Mouse (Mus musculus): Measurements from ENCODE around the gene Dcun1d2. TPM values are rescaled to one million over a fixed set of nuclear protein-coding genes. Genes with fewer than 3 reads are reported as not detected.

Gene Dcun1d2
- polyA plus RNA-seq, 1 experiment from 2014 or later: 24.6 TPM

DNA sequence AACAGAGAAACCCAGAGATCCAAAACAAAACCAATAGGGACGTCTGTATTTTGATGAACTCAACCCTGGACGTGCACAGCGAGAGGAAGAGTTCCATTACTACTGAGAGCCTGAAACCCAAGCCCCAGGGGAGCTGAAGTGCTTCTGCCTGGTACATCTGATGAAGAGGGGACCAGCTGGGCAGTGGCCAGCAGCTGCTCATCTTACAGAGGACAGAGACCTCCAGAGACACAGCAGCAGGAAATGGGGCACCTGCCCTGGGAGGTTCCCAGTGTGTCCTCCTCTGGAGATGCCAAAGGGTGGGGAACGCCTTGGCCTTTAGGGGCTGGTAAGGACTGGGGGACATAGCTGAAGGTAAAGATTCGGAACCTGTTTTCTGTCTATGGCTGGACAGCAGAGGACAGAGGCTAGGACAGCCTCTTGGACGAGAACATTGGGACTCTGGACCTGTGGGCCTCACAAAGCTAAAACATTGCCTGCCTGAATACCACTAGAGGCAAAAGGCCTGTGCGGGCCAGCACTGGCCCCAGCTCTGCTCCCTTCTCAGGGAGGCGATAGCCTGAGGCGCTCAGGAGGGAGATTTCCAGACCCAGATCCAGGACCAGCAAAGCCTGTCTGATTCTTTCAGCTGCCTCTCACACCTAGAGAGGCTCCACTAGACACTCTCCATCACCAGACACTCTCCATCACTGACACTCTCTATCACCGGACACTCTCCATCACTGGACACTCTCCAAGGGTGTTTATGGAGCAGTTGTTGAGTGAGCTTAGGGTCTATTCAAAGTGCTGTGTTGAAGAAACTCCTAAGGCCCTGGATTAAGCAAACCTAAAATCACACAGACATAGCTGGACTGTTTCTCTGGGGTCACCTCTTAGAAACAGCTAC lies 44.7 kb downstream of the Dcun1d2 start:
- Histone ChIP-seq H3K27ac (no peak overlapping the region), H3K4me3 (no peak overlapping the region), H3K27me3 (ENCODE audit: poor library complexity, severe bottlenecking) (no peaks in the 10 kb centered on the region), H3K36me3 (replicated peaks) (no peaks in the 10 kb centered on the region), H3K9me3 (no peaks in the 10 kb centered on the region), H3K4me1 (no peaks in the 10 kb centered on the region)
- 89% methylated on average over 10 of the region's 10 CpGs for WGBS
- no peak for DNase-seq (ENCODE audit: extremely low spot score, low spot score)

DNA sequence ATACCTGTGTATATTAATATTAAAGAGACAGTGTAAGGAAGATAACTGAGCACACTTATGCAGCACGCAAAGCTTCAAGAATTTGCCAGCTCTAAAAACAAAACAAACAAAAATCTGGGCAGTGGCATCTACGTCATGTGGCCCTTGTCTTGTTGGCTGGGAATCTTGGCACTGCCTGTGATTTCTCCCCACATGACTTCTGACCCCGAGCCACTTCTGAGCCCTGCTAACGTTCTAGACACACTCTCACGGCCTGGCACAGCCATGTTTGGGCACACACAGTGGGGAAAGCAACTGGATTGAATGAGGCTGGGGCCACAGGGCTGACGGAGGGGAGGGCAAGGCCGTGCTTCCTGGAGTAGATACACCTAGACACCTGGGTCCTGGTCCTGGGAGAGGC lies 47.2 kb downstream of the Dcun1d2 start:
- no peaks in the 10 kb centered on the region for H3K9me3 ChIP-seq
- WGBS: 76% methylated on average over 7 of the region's 7 CpGs
- DNase-seq (ENCODE audit: extremely low spot score, low spot score): no peak
- H3K27me3 ChIP-seq (ENCODE audit: poor library complexity, severe bottlenecking): no peaks in the 10 kb centered on the region
- no peaks in the 10 kb centered on the region for H3K36me3 ChIP-seq (replicated peaks)
- H3K4me3 ChIP-seq: no peak overlapping the region
- no peak overlapping the region for H3K27ac ChIP-seq
- H3K4me1 ChIP-seq: no peaks in the 10 kb centered on the region

DNA sequence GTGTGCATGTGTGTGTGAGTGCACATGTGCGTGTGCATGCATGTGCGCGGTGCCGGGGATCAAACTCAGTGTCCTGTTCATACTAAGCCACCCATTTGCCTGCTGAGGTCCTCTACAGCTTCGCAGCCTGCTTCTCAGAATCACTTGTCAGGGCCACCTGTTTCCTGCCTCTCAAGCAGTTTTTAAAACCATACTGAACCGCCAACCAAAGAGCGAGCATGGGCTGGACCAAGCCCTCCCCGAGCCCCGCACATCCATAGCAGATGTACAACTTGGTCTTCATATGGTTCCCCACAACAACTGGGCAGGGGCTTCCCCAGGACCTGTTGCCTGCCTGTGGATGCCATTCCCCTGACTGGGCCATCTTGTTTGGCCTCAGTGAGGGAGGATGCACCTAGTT lies 47.9 kb downstream of the Dcun1d2 start:
- no peak for DNase-seq (ENCODE audit: extremely low spot score, low spot score)
- WGBS: 91% methylated on average over 9 of the region's 9 CpGs
- Histone ChIP-seq H3K4me1 (no peaks in the 10 kb centered on the region), H3K27ac (no peak overlapping the region), H3K9me3 (no peaks in the 10 kb centered on the region), H3K4me3 (no peak overlapping the region), H3K27me3 (ENCODE audit: poor library complexity, severe bottlenecking) (no peaks in the 10 kb centered on the region), H3K36me3 (replicated peaks) (no peaks in the 10 kb centered on the region)

DNA sequence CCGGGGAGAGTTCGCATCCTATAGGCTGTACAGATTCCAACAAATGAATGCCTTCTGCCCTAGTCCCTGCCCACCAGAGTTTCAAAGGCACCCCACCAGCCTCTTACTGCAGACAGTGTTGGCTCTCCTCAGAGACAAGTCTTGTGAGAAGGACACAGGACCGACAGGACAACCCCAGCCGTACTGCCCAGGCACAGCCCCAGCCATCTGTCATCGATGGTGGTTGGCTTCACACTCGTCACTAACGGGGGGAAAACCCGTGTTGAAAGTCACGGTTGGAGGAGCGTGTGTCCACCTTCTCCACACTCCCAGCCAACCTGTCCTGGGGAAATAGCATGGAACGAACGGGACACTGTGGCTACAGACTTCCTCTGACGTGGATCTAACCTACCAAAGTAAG lies 53.1 kb downstream of the Dcun1d2 start:
- Histone ChIP-seq H3K4me3 (no peak overlapping the region), H3K4me1 (no peaks in the 10 kb centered on the region), H3K27me3 (ENCODE audit: poor library complexity, severe bottlenecking) (peaks cover 2% of the 10 kb centered on the region; the same call in 1 of the 2 replicates), H3K36me3 (replicated peaks) (no peaks in the 10 kb centered on the region), H3K27ac (no peak overlapping the region), H3K9me3 (no peaks in the 10 kb centered on the region)
- 90% methylated on average over 13 of the region's 13 CpGs for WGBS
- no peak for DNase-seq (ENCODE audit: extremely low spot score, low spot score)

DNA sequence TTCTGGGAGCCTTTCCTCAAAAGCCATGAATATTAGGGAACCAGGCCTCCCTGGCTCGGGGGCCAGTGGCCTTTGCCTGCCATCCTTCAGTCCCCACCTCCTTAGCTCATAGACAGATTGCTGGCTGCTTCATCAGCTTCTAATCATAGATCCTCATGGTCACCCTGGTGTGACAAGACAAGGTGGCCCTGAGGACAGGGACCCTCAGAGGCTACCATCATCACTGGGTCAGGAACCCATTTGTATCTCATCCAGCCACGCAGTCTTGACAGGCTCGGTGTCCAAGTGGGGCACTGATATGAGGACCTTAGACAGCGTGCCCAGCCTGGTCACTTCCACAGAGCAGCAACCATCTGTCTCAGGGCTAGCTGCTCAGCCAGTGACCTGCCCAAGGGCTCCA lies 57.5 kb downstream of the Dcun1d2 start:
- Histone ChIP-seq H3K27me3 (ENCODE audit: poor library complexity, severe bottlenecking) (peaks cover 7% of the 10 kb centered on the region; the same call in 1 of the 2 replicates), H3K4me1 (peaks cover 23% of the 10 kb centered on the region), H3K4me3 (no peak overlapping the region), H3K27ac (no peak overlapping the region), H3K9me3 (no peaks in the 10 kb centered on the region), H3K36me3 (replicated peaks) (no peaks in the 10 kb centered on the region)
- WGBS: 93% methylated on average over 4 of the region's 4 CpGs
- no peak for DNase-seq (ENCODE audit: extremely low spot score, low spot score)

DNA sequence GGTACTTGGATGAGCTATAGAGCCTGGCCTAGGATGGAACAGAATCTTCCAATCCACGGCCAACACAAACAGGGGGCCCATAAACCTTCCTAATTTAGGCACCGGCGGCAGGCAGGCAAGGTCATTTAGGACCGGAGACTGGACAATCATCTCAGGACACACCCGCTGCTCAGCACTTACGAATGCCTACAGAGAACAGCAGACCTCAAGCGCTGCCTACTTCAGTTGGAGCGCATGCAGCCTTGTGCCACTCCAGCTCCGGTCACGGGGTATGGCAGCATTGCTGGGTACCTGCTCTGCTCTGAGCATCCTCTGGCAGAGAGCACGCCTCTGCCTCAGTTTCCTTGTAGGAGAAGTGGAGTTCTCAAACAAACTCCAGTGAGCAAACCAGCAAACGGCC lies 58.1 kb downstream of the Dcun1d2 start:
- H3K4me3 ChIP-seq: no peak overlapping the region
- peaks cover 13% of the 10 kb centered on the region; the same call in 1 of the 2 replicates for H3K27me3 ChIP-seq (ENCODE audit: poor library complexity, severe bottlenecking)
- H3K27ac ChIP-seq: no peak overlapping the region
- H3K36me3 ChIP-seq (replicated peaks): no peaks in the 10 kb centered on the region
- peaks cover 23% of the 10 kb centered on the region for H3K4me1 ChIP-seq
- no peak for DNase-seq (ENCODE audit: extremely low spot score, low spot score)
- H3K9me3 ChIP-seq: no peaks in the 10 kb centered on the region
- 93% methylated on average over 12 of the region's 12 CpGs for WGBS

DNA sequence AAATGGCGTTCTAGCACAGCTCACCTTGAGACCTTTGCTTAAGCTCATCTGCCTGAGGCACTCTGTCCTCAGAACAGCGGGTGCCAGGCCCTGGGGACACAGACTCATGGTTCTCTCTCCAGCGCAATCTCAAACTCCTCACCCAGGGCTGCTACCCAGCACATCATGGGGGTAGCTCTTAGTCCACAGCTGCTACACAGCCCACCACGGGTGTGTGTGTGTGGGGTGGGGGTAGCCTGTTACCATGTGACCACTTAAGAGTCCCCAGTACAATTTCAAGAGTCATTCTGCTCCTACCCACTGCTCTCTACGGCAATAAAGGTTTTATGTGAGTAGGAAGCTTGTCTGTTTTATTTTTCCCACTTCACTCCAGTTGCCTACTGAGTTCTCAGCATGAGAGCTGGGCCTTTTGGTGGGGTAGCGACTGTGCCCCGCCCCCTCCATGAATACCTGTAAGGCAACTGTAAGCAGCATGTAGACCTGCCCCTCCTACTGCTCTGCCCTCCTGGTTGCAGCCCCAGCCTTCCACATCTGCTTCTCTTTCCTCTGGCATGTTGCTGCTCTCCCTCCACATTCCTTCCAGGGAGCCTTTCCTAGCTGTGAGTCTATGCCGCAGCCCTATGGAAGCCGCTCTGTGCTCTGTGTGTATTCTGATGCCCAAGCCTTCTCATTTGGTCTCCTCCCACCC lies 58.9 kb downstream of the Dcun1d2 start:
- no peak for DNase-seq (ENCODE audit: extremely low spot score, low spot score)
- peaks cover 18% of the 10 kb centered on the region; the same call in 1 of the 2 replicates for H3K27me3 ChIP-seq (ENCODE audit: poor library complexity, severe bottlenecking)
- peaks cover 23% of the 10 kb centered on the region for H3K4me1 ChIP-seq
- no peak overlapping the region for H3K4me3 ChIP-seq
- H3K36me3 ChIP-seq (replicated peaks): no peaks in the 10 kb centered on the region
- no peak overlapping the region for H3K27ac ChIP-seq
- H3K9me3 ChIP-seq: no peaks in the 10 kb centered on the region
- 60% methylated on average over 9 of the region's 9 CpGs for WGBS

DNA sequence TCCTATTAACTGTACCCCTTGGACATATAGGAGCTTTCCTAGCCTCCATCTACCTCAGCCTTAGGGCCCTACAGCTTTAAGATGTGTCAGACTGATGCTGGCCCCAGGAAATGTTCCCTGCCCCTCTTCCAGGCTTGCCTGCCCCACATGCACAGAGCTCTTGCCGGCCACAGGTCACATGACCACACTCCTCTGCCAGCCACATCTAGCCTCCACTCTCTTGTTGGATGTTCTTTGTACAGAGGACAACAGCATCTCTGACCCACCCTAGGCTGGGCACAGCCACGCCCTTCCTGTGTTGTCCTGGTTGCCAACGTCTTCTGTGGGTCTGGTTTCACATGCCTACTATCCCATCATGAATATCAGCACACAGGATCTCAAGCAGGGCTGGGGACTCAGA lies 60.7 kb downstream of the Dcun1d2 start:
- Histone ChIP-seq H3K36me3 (replicated peaks) (no peaks in the 10 kb centered on the region), H3K27ac (no peak overlapping the region; the same call in 1 of the 2 replicates), H3K27me3 (ENCODE audit: poor library complexity, severe bottlenecking) (peaks cover 18% of the 10 kb centered on the region; the same call in 1 of the 2 replicates), H3K4me3 (no peak overlapping the region), H3K9me3 (no peaks in the 10 kb centered on the region), H3K4me1 (peaks cover 23% of the 10 kb centered on the region)
- DNase-seq (ENCODE audit: extremely low spot score, low spot score): no peak
- 82% methylated on average over 3 of the region's 3 CpGs for WGBS

DNA sequence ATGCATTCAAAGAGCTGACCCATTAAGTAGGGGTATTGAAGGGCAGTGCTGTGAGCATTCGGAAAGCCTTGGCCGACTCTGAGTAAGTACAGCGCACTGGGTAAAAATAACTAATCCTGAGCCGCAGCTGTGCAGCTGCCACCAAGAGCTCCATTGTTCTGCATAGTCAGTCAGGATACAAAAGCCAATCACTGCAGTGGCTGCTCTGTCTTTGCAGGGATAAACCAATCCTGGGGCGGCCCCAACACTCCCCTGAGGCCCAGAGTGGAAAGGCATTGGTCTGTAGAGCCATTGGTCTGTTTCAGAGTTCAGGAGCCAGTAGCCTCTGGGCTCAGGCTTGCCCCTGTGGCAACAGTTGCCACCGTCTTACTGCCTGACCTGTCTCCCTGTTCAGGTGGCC lies 61.6 kb downstream of the Dcun1d2 start:
- Histone ChIP-seq H3K9me3 (no peaks in the 10 kb centered on the region), H3K4me3 (no peak overlapping the region), H3K27me3 (ENCODE audit: poor library complexity, severe bottlenecking) (peaks cover 18% of the 10 kb centered on the region; the same call in 1 of the 2 replicates), H3K4me1 (peaks cover 26% of the 10 kb centered on the region), H3K27ac (peak overlapping the region; percentile 77), H3K36me3 (replicated peaks) (no peaks in the 10 kb centered on the region)
- peak; percentile 52 for DNase-seq (ENCODE audit: extremely low spot score, low spot score)
- 36% methylated on average over 6 of the region's 6 CpGs for WGBS

DNA sequence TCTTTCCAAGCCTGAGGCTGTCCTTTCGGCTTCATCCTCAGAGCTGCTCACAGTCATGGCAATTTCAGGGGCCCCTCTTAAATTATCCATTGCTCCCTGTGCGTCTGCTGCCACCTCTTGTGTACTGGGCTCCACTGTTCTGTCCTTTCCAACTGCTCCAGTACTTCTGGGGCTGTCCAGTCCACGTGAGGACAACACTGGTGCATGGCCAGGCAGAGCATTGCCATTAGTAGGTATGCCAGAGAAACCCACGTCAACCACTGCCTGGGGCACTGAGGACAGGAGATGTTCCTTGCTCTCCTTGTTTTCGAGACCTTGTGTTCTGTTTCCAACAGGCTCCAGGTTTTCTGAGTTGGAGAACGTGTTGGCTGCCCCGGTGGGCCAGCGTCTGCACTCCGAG lies 63.5 kb downstream of the Dcun1d2 start:
- H3K4me1 ChIP-seq: peaks cover 26% of the 10 kb centered on the region
- no peaks in the 10 kb centered on the region for H3K36me3 ChIP-seq (replicated peaks)
- no peak overlapping the region for H3K27ac ChIP-seq
- H3K27me3 ChIP-seq (ENCODE audit: poor library complexity, severe bottlenecking): peaks cover 12% of the 10 kb centered on the region; the same call in 1 of the 2 replicates
- 88% methylated on average over 9 of the region's 9 CpGs for WGBS
- H3K4me3 ChIP-seq: no peak overlapping the region
- no peaks in the 10 kb centered on the region for H3K9me3 ChIP-seq
- no peak for DNase-seq (ENCODE audit: extremely low spot score, low spot score)

DNA sequence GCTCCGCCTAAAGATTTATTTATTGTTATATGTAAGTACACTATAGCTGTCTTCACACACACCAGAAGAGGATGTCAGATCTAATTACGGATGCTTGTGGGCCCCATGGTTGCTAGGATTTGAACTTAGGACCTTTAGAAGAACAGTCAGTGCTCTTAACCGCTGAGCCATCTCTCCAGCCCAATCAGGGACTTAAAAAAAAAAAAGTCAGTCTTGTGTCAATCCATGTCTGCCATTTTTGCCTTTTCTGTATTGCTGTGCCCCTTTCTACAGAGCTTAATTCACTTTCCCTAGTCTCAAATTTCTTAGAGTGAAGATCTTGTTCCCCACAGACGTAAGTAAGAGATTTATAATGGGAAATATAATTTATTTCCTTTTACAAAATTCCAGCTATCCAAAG lies 69.5 kb downstream of the Dcun1d2 start:
- Histone ChIP-seq H3K36me3 (replicated peaks) (no peaks in the 10 kb centered on the region), H3K4me3 (no peak overlapping the region), H3K4me1 (peaks cover 11% of the 10 kb centered on the region), H3K9me3 (no peaks in the 10 kb centered on the region), H3K27ac (no peak overlapping the region), H3K27me3 (ENCODE audit: poor library complexity, severe bottlenecking) (no peaks in the 10 kb centered on the region; the same call in 1 of the 2 replicates)
- WGBS: 86% methylated on average over 4 of the region's 4 CpGs
- DNase-seq (ENCODE audit: extremely low spot score, low spot score): no peak

DNA sequence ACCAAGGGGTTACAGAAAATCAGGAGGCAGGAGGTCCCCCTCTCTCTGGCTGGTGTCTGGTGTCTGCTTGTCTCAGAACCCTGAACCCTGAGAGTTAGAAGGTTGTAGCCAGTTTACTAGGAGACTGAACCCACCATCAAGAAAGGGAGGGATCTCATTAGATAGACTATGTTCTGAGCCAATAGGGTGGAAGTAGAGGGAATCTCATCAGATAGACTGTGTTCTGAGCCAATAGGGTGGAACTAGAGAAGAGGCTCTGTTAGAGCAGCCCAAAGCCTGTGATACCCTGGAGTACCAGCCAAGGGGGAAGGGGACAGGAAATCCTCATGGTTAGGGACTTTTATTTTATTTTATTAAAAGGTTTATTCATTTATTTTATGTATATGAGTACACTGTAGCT lies 69.9 kb downstream of the Dcun1d2 start:
- Histone ChIP-seq H3K36me3 (replicated peaks) (no peaks in the 10 kb centered on the region), H3K4me3 (no peak overlapping the region), H3K9me3 (no peaks in the 10 kb centered on the region), H3K27ac (no peak overlapping the region), H3K27me3 (ENCODE audit: poor library complexity, severe bottlenecking) (no peaks in the 10 kb centered on the region; the same call in 1 of the 2 replicates), H3K4me1 (peaks cover 16% of the 10 kb centered on the region)
- no peak for DNase-seq (ENCODE audit: extremely low spot score, low spot score)

DNA sequence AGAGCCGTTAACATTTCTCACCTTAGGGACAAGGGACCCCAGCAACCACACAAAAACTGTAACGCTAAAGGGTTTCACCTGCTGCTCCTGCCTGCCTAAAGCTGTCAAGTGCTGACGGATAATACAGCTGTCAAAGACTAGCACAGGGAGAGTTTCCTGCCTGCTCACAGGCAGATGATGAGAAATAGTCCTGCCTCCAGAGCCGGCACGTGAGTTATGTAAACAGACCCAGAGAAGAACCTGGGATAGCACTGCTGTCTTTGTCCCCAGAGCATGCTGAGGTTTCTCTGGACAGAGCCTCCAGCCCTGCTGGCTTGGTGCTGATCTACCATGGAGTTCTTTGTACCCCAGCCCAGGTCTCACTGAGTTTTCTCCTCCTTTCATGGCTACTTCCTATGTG lies 70.8 kb downstream of the Dcun1d2 start:
- Histone ChIP-seq H3K4me1 (peaks cover 22% of the 10 kb centered on the region), H3K36me3 (replicated peaks) (no peaks in the 10 kb centered on the region), H3K9me3 (no peaks in the 10 kb centered on the region), H3K27ac (no peak overlapping the region), H3K4me3 (no peak overlapping the region), H3K27me3 (ENCODE audit: poor library complexity, severe bottlenecking) (no peaks in the 10 kb centered on the region; the same call in 1 of the 2 replicates)
- 79% methylated on average over 5 of the region's 5 CpGs for WGBS
- no peak for DNase-seq (ENCODE audit: extremely low spot score, low spot score)
